Mouse (Mus musculus): ENCODE measurements around the gene Olfr1284. TPM values are rescaled to one million over a fixed set of nuclear protein-coding genes. Genes with fewer than 3 reads are reported as not detected.
"Not testable (repeated sequence)": the region's sequence is repeated elsewhere in the genome, so short reads cannot be mapped to it uniquely, and the experiment has no call there.

The Olfr1284 gene
- not detected in 2 replicates for polyA plus RNA-seq (2012; ENCODE audit: insufficient read depth, insufficient read length, missing spikeins)

DNA sequence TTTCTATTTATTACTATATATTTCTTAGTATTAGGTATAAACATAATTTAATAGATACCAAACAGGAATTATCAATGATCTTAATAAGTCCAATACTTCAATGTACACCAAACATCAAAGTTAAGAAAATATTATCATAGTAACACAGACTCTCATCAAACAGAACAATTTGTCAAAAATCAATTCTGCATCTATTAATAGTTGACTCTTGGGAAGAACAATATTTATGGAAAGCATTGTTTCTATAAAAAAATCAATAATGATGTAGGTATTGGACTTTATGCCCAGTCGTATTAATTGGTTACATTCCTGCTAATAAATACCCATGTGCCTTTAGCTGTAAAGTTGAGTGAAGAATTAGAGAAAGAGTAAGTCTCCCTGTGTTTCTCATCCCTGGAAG is at the start of gene Olfr1284:
TSS of gene Olfr1284 (plus strand) at position 301 of the 400 bp plus-strand sequence.
- Histone ChIP-seq H3K27ac (ENCODE audit: insufficient read depth, low read depth, low read length) (no peak within 1 kb of the TSS), H3K4me3 (ENCODE audit: insufficient read depth, low read length) (no peak within 1 kb of the TSS), H3K4me1 (ENCODE audit: control insufficient read depth, insufficient read depth, low read length) (no peaks in the 10 kb centered on the region)
- TF ChIP-seq POLR2A (IDR thresholded peaks at IDR 0.05; ENCODE audit: borderline replicate concordance, low read depth, low read length) (no peak), CTCF (IDR thresholded peaks at IDR 0.05; ENCODE audit: low read depth, low read length) (no peak)

DNA sequence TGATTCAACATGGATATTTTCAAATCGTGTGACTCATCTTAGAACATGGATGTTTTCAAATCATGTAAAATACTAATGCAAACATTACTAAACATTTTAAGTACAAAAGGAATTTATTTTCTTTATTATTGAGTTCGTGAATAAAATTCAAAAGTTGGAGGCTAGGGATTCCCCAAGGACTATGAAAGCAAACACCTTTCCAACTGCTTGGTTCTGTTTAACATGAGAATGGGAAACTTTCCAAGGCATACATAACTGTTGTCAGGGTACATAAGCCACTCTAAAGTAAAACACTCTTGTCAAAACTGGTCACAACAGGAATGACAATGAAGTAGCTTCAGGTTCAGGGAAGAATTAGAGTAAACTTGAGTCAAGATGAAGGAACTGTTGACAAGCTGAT is 49.1 kb upstream of the Olfr1284 start, which contains the start of gene Olfr1281:
TSS of gene Olfr1281 (plus strand) at position 301 of the 400 bp plus-strand sequence.
- no peak for TF ChIP-seq CTCF (IDR thresholded peaks at IDR 0.05; ENCODE audit: low read depth, low read length)
- no peak for TF ChIP-seq POLR2A (IDR thresholded peaks at IDR 0.05; ENCODE audit: borderline replicate concordance, low read depth, low read length)
- Histone ChIP-seq H3K4me3 (ENCODE audit: insufficient read depth, low read length) (no peak within 1 kb of the TSS), H3K4me1 (ENCODE audit: control insufficient read depth, insufficient read depth, low read length) (no peaks in the 10 kb centered on the region), H3K27ac (ENCODE audit: insufficient read depth, low read depth, low read length) (no peak within 1 kb of the TSS)

DNA sequence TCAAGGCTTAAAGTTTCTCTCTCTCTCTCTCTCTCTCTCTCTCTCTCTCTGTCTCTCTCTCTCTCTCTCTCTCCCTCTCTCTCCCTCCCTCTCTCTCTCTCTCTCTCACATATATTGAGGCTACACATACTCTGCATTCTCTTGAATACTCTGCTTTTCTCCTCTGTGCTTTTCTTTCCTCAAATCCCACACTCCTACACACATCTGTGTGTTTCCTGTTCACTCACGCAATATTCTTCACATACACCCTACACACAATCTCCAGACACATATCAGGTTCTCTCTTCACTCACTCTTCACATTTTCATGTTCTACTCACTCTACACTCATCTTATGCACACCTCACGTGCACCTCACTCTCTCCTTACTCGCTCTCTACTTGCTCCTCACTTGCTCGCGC is 41.6 kb upstream of the Olfr1284 start:
- not testable (repeated sequence) for H3K4me3 ChIP-seq (ENCODE audit: insufficient read depth, low read length); H3K4me1 ChIP-seq (ENCODE audit: control insufficient read depth, insufficient read depth, low read length); H3K27ac ChIP-seq (ENCODE audit: insufficient read depth, low read depth, low read length)

DNA sequence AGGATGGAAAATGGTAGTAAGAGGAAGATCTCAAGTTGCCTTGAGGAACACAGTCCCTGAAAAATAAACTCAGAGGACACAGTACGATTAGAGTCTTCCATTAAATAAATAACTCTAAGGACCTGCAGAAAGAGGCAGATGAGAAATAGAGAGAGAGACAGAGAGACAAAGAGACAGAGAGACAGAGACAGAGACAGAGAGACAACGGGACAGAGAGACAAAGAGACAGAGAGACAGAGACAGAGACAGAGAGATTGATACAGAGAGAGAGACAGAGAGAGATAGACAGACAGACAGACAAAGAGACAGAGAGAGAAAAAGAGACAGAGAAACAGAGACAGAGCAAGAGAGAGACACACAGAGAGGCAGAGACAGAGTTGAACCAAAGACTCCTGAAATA is 39.3 kb upstream of the Olfr1284 start, which contains the start of gene Olfr1282:
TSS of gene Olfr1282 (minus strand) at position 101 of the 400 bp plus-strand sequence.
- no peak within 1 kb of the TSS for H3K4me3 ChIP-seq (ENCODE audit: insufficient read depth, low read length)
- H3K27ac ChIP-seq (ENCODE audit: insufficient read depth, low read depth, low read length), result no peak within 1 kb of the TSS
- H3K4me1 ChIP-seq (ENCODE audit: control insufficient read depth, insufficient read depth, low read length), result no peaks in the 10 kb centered on the region
- no peak for TF ChIP-seq POLR2A (IDR thresholded peaks at IDR 0.05; ENCODE audit: borderline replicate concordance, low read depth, low read length)
- no peak for TF ChIP-seq CTCF (IDR thresholded peaks at IDR 0.05; ENCODE audit: low read depth, low read length)

DNA sequence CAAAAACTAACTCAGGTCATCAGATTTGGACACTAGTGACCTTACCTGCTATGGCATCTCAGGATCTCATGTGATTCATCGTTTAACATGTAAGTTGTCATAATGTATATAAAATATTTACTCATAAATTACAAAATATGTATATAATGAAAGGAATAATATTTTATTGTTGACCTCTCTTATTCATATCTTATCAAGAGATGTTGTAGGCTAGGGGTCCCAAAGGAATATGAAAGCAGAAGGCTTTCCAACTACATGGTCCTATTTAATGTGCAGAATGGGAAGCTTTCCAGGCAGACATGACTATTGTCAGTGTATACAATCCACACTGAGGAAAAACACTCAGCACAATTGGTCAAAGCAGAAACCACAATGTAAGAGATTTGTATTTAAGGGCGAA is 8.8 kb upstream of the Olfr1284 start, which contains the start of gene Olfr1283:
TSS of gene Olfr1283 (plus strand) at position 301 of the 400 bp plus-strand sequence.
- TF ChIP-seq CTCF (IDR thresholded peaks at IDR 0.05; ENCODE audit: low read depth, low read length) (no peak), POLR2A (IDR thresholded peaks at IDR 0.05; ENCODE audit: borderline replicate concordance, low read depth, low read length) (no peak)
- H3K4me1 ChIP-seq (ENCODE audit: control insufficient read depth, insufficient read depth, low read length), result no peaks in the 10 kb centered on the region
- H3K4me3 ChIP-seq (ENCODE audit: insufficient read depth, low read length), result no peak within 1 kb of the TSS
- H3K27ac ChIP-seq (ENCODE audit: insufficient read depth, low read depth, low read length), result no peak within 1 kb of the TSS

DNA sequence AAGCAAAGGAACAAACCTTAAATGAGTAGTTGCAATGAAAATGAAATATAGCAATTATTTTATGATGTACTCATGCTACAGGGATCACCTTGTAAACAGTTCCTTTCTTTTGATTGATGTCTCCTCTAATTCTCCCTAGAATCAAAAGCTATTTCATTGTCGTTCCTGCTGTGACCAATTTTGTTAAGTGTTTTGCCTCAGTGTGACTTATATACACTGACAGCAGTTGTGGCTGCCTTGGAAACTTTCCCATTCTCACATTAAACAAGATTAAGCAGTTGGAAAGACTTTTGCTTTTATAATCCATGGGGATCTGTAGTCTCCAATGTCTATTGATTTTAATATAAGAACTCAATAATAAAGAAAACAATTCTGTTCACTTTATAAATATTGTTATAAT is 47.6 kb downstream of the Olfr1284 start, which contains the start of gene Olfr1286:
TSS of gene Olfr1286 (minus strand) at position 185 of the 400 bp plus-strand sequence.
- Histone ChIP-seq H3K27ac (ENCODE audit: insufficient read depth, low read depth, low read length) (no peak within 1 kb of the TSS), H3K4me3 (ENCODE audit: insufficient read depth, low read length) (no peak within 1 kb of the TSS), H3K4me1 (ENCODE audit: control insufficient read depth, insufficient read depth, low read length) (no peaks in the 10 kb centered on the region)
- no peak for TF ChIP-seq CTCF (IDR thresholded peaks at IDR 0.05; ENCODE audit: low read depth, low read length)
- no peak for TF ChIP-seq POLR2A (IDR thresholded peaks at IDR 0.05; ENCODE audit: borderline replicate concordance, low read depth, low read length)

Other genes with a start within 250 kb of the Olfr1284 start
- not detected in 2 replicates for gene Gm15130, start 222.6 kb upstream of the Olfr1284 start, polyA plus RNA-seq (2012; ENCODE audit: insufficient read depth, insufficient read length, missing spikeins)
- gene 4930430A15Rik, start 145.9 kb upstream of the Olfr1284 start, polyA plus RNA-seq (2012; ENCODE audit: insufficient read depth, insufficient read length, missing spikeins), result not detected in 2 replicates
- not detected in 2 replicates for gene Olfr1275, start 140.2 kb upstream of the Olfr1284 start, polyA plus RNA-seq (2012; ENCODE audit: insufficient read depth, insufficient read length, missing spikeins)
- not detected in 2 replicates for gene Olfr1276, start 121.0 kb upstream of the Olfr1284 start, polyA plus RNA-seq (2012; ENCODE audit: insufficient read depth, insufficient read length, missing spikeins)
- gene Olfr1277, start 101.4 kb upstream of the Olfr1284 start, polyA plus RNA-seq (2012; ENCODE audit: insufficient read depth, insufficient read length, missing spikeins), result 0.13 TPM in 1 of 2 replicates, not detected in the other
- not detected in 2 replicates for gene Olfr1278, start 85.4 kb upstream of the Olfr1284 start, polyA plus RNA-seq (2012; ENCODE audit: insufficient read depth, insufficient read length, missing spikeins)
- gene Olfr1279, start 74.9 kb upstream of the Olfr1284 start, polyA plus RNA-seq (2012; ENCODE audit: insufficient read depth, insufficient read length, missing spikeins), result not detected in 2 replicates
- not detected in 2 replicates for gene Olfr1280, start 61.5 kb upstream of the Olfr1284 start, polyA plus RNA-seq (2012; ENCODE audit: insufficient read depth, insufficient read length, missing spikeins)
- gene Olfr1281, start 49.0 kb upstream of the Olfr1284 start, polyA plus RNA-seq (2012; ENCODE audit: insufficient read depth, insufficient read length, missing spikeins), result 0.16 TPM in 1 of 2 replicates, not detected in the other
- not detected in 2 replicates for gene Olfr1282, start 39.4 kb upstream of the Olfr1284 start, polyA plus RNA-seq (2012; ENCODE audit: insufficient read depth, insufficient read length, missing spikeins)
- gene Olfr1283, start 8.7 kb upstream of the Olfr1284 start, polyA plus RNA-seq (2012; ENCODE audit: insufficient read depth, insufficient read length, missing spikeins), result not detected in 2 replicates
- not detected in 2 replicates for gene Olfr1286, start 47.6 kb downstream of the Olfr1284 start, polyA plus RNA-seq (2012; ENCODE audit: insufficient read depth, insufficient read length, missing spikeins)
- gene Olfr1287, start 73.6 kb downstream of the Olfr1284 start, polyA plus RNA-seq (2012; ENCODE audit: insufficient read depth, insufficient read length, missing spikeins), result not detected in 2 replicates
- not detected in 2 replicates for gene Olfr1288, start 98.6 kb downstream of the Olfr1284 start, polyA plus RNA-seq (2012; ENCODE audit: insufficient read depth, insufficient read length, missing spikeins)
- gene Olfr1289, start 105.3 kb downstream of the Olfr1284 start, polyA plus RNA-seq (2012; ENCODE audit: insufficient read depth, insufficient read length, missing spikeins), result not detected in 2 replicates
- gene Olfr1290, start 118.3 kb downstream of the Olfr1284 start, polyA plus RNA-seq (2012; ENCODE audit: insufficient read depth, insufficient read length, missing spikeins), result not detected in 2 replicates
- not detected in 2 replicates for gene Olfr1291-ps1, start 121.7 kb downstream of the Olfr1284 start, polyA plus RNA-seq (2012; ENCODE audit: insufficient read depth, insufficient read length, missing spikeins)
- gene Olfr1293-ps, start 149.7 kb downstream of the Olfr1284 start, polyA plus RNA-seq (2012; ENCODE audit: insufficient read depth, insufficient read length, missing spikeins), result not detected in 2 replicates
- gene Olfr1294, start 164.8 kb downstream of the Olfr1284 start, polyA plus RNA-seq (2012; ENCODE audit: insufficient read depth, insufficient read length, missing spikeins), result not detected in 2 replicates
- not detected in 2 replicates for gene Olfr1295, start 194.2 kb downstream of the Olfr1284 start, polyA plus RNA-seq (2012; ENCODE audit: insufficient read depth, insufficient read length, missing spikeins)